Mouse (Mus musculus): ENCODE measurements around the gene Zfp609. TPM values are rescaled to one million over a fixed set of nuclear protein-coding genes. Genes with fewer than 3 reads are reported as not detected.

Zfp609 gene
- polyA plus RNA-seq, 1 experiment from 2014 or later: 12.5 TPM

GRCm38 (mm10) chr9:65703241-65703640 is 124.1 kb downstream of the Zfp609 start:
- no peak overlapping the region for H3K27ac ChIP-seq (ENCODE audit: low read depth, low read length)
- ATAC-seq (ENCODE audit: low FRiP score): no peak
- no peak for DNase-seq (ENCODE audit: low spot score)
- H3K4me3 ChIP-seq (ENCODE audit: low read depth, low read length): no peak overlapping the region
- H3K36me3 ChIP-seq (ENCODE audit: control insufficient read depth, insufficient read depth, low read length): peaks cover 8% of the 10 kb centered on the region; the same call in 1 of the 2 replicates
- 86% methylated on average over 7 of the region's 7 CpGs for WGBS
- H3K4me1 ChIP-seq (replicated peaks; ENCODE audit: control insufficient read depth, insufficient read depth, low read length): no peaks in the 10 kb centered on the region
- H3K4me2 ChIP-seq (replicated peaks; ENCODE audit: low read depth, low read length): no peak overlapping the region
- no peaks in the 10 kb centered on the region for H3K9me3 ChIP-seq (ENCODE audit: control insufficient read depth, low read length)
- H3K27me3 ChIP-seq (ENCODE audit: control insufficient read depth, insufficient read depth, low read length): no peaks in the 10 kb centered on the region
- H3K9ac ChIP-seq (ENCODE audit: low read depth, low read length): no peak overlapping the region

- Histone ChIP-seq H3K9ac (ENCODE audit: low read depth, low read length) (no peak overlapping the region), H3K36me3 (ENCODE audit: control insufficient read depth, insufficient read depth, low read length) (peaks cover 8% of the 10 kb centered on the region; the same call in 1 of the 2 replicates), H3K4me2 (replicated peaks; ENCODE audit: low read depth, low read length) (no peak overlapping the region), H3K27ac (ENCODE audit: low read depth, low read length) (no peak overlapping the region), H3K4me3 (ENCODE audit: low read depth, low read length) (no peak overlapping the region), H3K4me1 (replicated peaks; ENCODE audit: control insufficient read depth, insufficient read depth, low read length) (no peaks in the 10 kb centered on the region), H3K27me3 (ENCODE audit: control insufficient read depth, insufficient read depth, low read length) (no peaks in the 10 kb centered on the region), H3K9me3 (ENCODE audit: control insufficient read depth, low read length) (no peaks in the 10 kb centered on the region)
- DNase-seq (ENCODE audit: low spot score): no peak
- ATAC-seq (ENCODE audit: low FRiP score): no peak
- 97% methylated on average over 9 of the region's 9 CpGs for WGBS
Measured at GRCm38 (mm10) chr9:65702286-65702685, 125.1 kb downstream of the Zfp609 start.

GRCm38 (mm10) chr9:65700504-65700903 is 126.9 kb downstream of the Zfp609 start:
- DNase-seq (ENCODE audit: low spot score): no peak
- Histone ChIP-seq H3K4me3 (ENCODE audit: low read depth, low read length) (no peak overlapping the region), H3K9ac (ENCODE audit: low read depth, low read length) (no peak overlapping the region), H3K9me3 (ENCODE audit: control insufficient read depth, low read length) (no peaks in the 10 kb centered on the region), H3K36me3 (ENCODE audit: control insufficient read depth, insufficient read depth, low read length) (peaks cover 15% of the 10 kb centered on the region; the same call in 1 of the 2 replicates), H3K4me2 (replicated peaks; ENCODE audit: low read depth, low read length) (no peak overlapping the region), H3K4me1 (replicated peaks; ENCODE audit: control insufficient read depth, insufficient read depth, low read length) (no peaks in the 10 kb centered on the region), H3K27me3 (ENCODE audit: control insufficient read depth, insufficient read depth, low read length) (no peaks in the 10 kb centered on the region), H3K27ac (ENCODE audit: low read depth, low read length) (no peak overlapping the region)
- WGBS: 93% methylated on average over 6 of the region's 6 CpGs
- ATAC-seq (ENCODE audit: low FRiP score): no peak

- DNase-seq (ENCODE audit: low spot score): no peak
- ATAC-seq (ENCODE audit: low FRiP score): no peak
- no peak overlapping the region for H3K27ac ChIP-seq (ENCODE audit: low read depth, low read length)
- H3K9ac ChIP-seq (ENCODE audit: low read depth, low read length): no peak overlapping the region
- no peak overlapping the region for H3K4me3 ChIP-seq (ENCODE audit: low read depth, low read length)
- peaks cover under 1% of the 10 kb centered on the region; the same call in 1 of the 2 replicates for H3K4me1 ChIP-seq (replicated peaks; ENCODE audit: control insufficient read depth, insufficient read depth, low read length)
- H3K4me2 ChIP-seq (replicated peaks; ENCODE audit: low read depth, low read length): no peak overlapping the region
- H3K36me3 ChIP-seq (ENCODE audit: control insufficient read depth, insufficient read depth, low read length): peaks cover 10% of the 10 kb centered on the region; the same call in 1 of the 2 replicates
- H3K9me3 ChIP-seq (ENCODE audit: control insufficient read depth, low read length): no peaks in the 10 kb centered on the region
- H3K27me3 ChIP-seq (ENCODE audit: control insufficient read depth, insufficient read depth, low read length): no peaks in the 10 kb centered on the region
Measured at GRCm38 (mm10) chr9:65697992-65698391, 129.4 kb downstream of the Zfp609 start.

- H3K27ac ChIP-seq (ENCODE audit: low read depth, low read length): no peak overlapping the region
- no peak overlapping the region for H3K4me3 ChIP-seq (ENCODE audit: low read depth, low read length)
- H3K9me3 ChIP-seq (ENCODE audit: control insufficient read depth, low read length): no peaks in the 10 kb centered on the region
- no peak overlapping the region for H3K9ac ChIP-seq (ENCODE audit: low read depth, low read length)
- H3K27me3 ChIP-seq (ENCODE audit: control insufficient read depth, insufficient read depth, low read length): no peaks in the 10 kb centered on the region
- no peak overlapping the region for H3K4me2 ChIP-seq (replicated peaks; ENCODE audit: low read depth, low read length)
- DNase-seq (ENCODE audit: low spot score): no peak
- peaks cover 10% of the 10 kb centered on the region; the same call in 1 of the 2 replicates for H3K36me3 ChIP-seq (ENCODE audit: control insufficient read depth, insufficient read depth, low read length)
- peaks cover 6% of the 10 kb centered on the region; the same call in 1 of the 2 replicates for H3K4me1 ChIP-seq (replicated peaks; ENCODE audit: control insufficient read depth, insufficient read depth, low read length)
- no peak for ATAC-seq (ENCODE audit: low FRiP score)
- WGBS: 88% methylated on average over 7 of the region's 7 CpGs
Measured at GRCm38 (mm10) chr9:65697356-65697755, 130.0 kb downstream of the Zfp609 start.

- H3K36me3 ChIP-seq (ENCODE audit: control insufficient read depth, insufficient read depth, low read length): peaks cover 10% of the 10 kb centered on the region; the same call in 1 of the 2 replicates
- H3K27me3 ChIP-seq (ENCODE audit: control insufficient read depth, insufficient read depth, low read length): no peaks in the 10 kb centered on the region
- no peak overlapping the region for H3K9ac ChIP-seq (ENCODE audit: low read depth, low read length)
- peaks cover 6% of the 10 kb centered on the region; the same call in 1 of the 2 replicates for H3K4me1 ChIP-seq (replicated peaks; ENCODE audit: control insufficient read depth, insufficient read depth, low read length)
- ATAC-seq (ENCODE audit: low FRiP score): no peak
- H3K4me3 ChIP-seq (ENCODE audit: low read depth, low read length): no peak overlapping the region
- H3K4me2 ChIP-seq (replicated peaks; ENCODE audit: low read depth, low read length): no peak overlapping the region
- no peak overlapping the region for H3K27ac ChIP-seq (ENCODE audit: low read depth, low read length)
- no peak for DNase-seq (ENCODE audit: low spot score)
- H3K9me3 ChIP-seq (ENCODE audit: control insufficient read depth, low read length): no peaks in the 10 kb centered on the region
Measured at GRCm38 (mm10) chr9:65696337-65696736, 131.0 kb downstream of the Zfp609 start.

GRCm38 (mm10) chr9:65695646-65696045 is 131.7 kb downstream of the Zfp609 start:
- Histone ChIP-seq H3K9me3 (ENCODE audit: control insufficient read depth, low read length) (no peaks in the 10 kb centered on the region), H3K27ac (ENCODE audit: low read depth, low read length) (no peak overlapping the region), H3K4me2 (replicated peaks; ENCODE audit: low read depth, low read length) (no peak overlapping the region), H3K27me3 (ENCODE audit: control insufficient read depth, insufficient read depth, low read length) (no peaks in the 10 kb centered on the region), H3K4me1 (replicated peaks; ENCODE audit: control insufficient read depth, insufficient read depth, low read length) (peaks cover 6% of the 10 kb centered on the region; the same call in 1 of the 2 replicates), H3K4me3 (ENCODE audit: low read depth, low read length) (no peak overlapping the region), H3K36me3 (ENCODE audit: control insufficient read depth, insufficient read depth, low read length) (peaks cover 10% of the 10 kb centered on the region; the same call in 1 of the 2 replicates), H3K9ac (ENCODE audit: low read depth, low read length) (no peak overlapping the region)
- 84% methylated on average over 3 of the region's 3 CpGs for WGBS
- no peak for ATAC-seq (ENCODE audit: low FRiP score)
- no peak for DNase-seq (ENCODE audit: low spot score)

- Histone ChIP-seq H3K36me3 (ENCODE audit: control insufficient read depth, insufficient read depth, low read length) (peaks cover 8% of the 10 kb centered on the region; the same call in 1 of the 2 replicates), H3K27me3 (ENCODE audit: control insufficient read depth, insufficient read depth, low read length) (no peaks in the 10 kb centered on the region), H3K9ac (ENCODE audit: low read depth, low read length) (no peak overlapping the region), H3K4me3 (ENCODE audit: low read depth, low read length) (no peak overlapping the region), H3K4me2 (replicated peaks; ENCODE audit: low read depth, low read length) (no peak overlapping the region), H3K27ac (ENCODE audit: low read depth, low read length) (peak overlapping the region; percentile 24), H3K4me1 (replicated peaks; ENCODE audit: control insufficient read depth, insufficient read depth, low read length) (peaks cover 6% of the 10 kb centered on the region; the same call in 1 of the 2 replicates), H3K9me3 (ENCODE audit: control insufficient read depth, low read length) (no peaks in the 10 kb centered on the region)
- ATAC-seq (ENCODE audit: low FRiP score) (no peak), DNase-seq (ENCODE audit: low spot score) (no peak)
- WGBS: 50% methylated on average over 5 of the region's 5 CpGs
Measured at GRCm38 (mm10) chr9:65692959-65693603, 134.3 kb downstream of the Zfp609 start.

- ATAC-seq (ENCODE audit: low FRiP score) (no peak), DNase-seq (ENCODE audit: low spot score) (no peak)
- WGBS: 31% methylated on average over 3 of the region's 3 CpGs
- H3K36me3 ChIP-seq (ENCODE audit: control insufficient read depth, insufficient read depth, low read length): peaks cover 8% of the 10 kb centered on the region; the same call in 1 of the 2 replicates
- no peak overlapping the region for H3K9ac ChIP-seq (ENCODE audit: low read depth, low read length)
- no peaks in the 10 kb centered on the region for H3K9me3 ChIP-seq (ENCODE audit: control insufficient read depth, low read length)
- no peak overlapping the region for H3K4me2 ChIP-seq (replicated peaks; ENCODE audit: low read depth, low read length)
- no peak overlapping the region for H3K4me3 ChIP-seq (ENCODE audit: low read depth, low read length)
- no peaks in the 10 kb centered on the region for H3K27me3 ChIP-seq (ENCODE audit: control insufficient read depth, insufficient read depth, low read length)
- peak overlapping the region; percentile 24; the same call in 1 of the 2 replicates for H3K27ac ChIP-seq (ENCODE audit: low read depth, low read length)
- H3K4me1 ChIP-seq (replicated peaks; ENCODE audit: control insufficient read depth, insufficient read depth, low read length): peaks cover 6% of the 10 kb centered on the region; the same call in 1 of the 2 replicates
Measured at GRCm38 (mm10) chr9:65692466-65692865, 134.9 kb downstream of the Zfp609 start.
